Mouse (Mus musculus) hindbrain, postnatal 0 days (tissue): ENCODE results near the gene Rapgef6. TPM values are rescaled to one million over a fixed set of nuclear protein-coding genes. Genes with fewer than 3 reads are reported as not detected.
A peak's percentile ranks its signal among the peaks of the same experiment; 100 is the strongest.

Experiments used
- ATAC-seq: fragments of 200-750 bp; cut with Nextera tagmentation; 2 replicates; pipeline ENCODE4 v1.8.0; 2017; ENCODE audit warnings: mild to moderate bottlenecking, moderate TSS enrichment, moderate library complexity
- DNase-seq: peaks from one replicate; pipeline ENCODE4 v3.0.0-alpha.2; 2015; ENCODE audit warnings: low spot score
- H3K27ac ChIP-seq: fragments of 300-500 bp; sonication (generic); 2 replicates; pipeline ENCODE4 v1.5.1; 2014; ENCODE audit warnings: mild to moderate bottlenecking
- H3K27me3 ChIP-seq: fragments of 300-500 bp; sonication (generic); 2 replicates; pipeline ENCODE4 v1.6.1; 2014; ENCODE audit warnings: low read length, mixed read lengths; ENCODE audit not compliant: insufficient read depth
- H3K36me3 ChIP-seq: fragments of 300-500 bp; sonication (generic); 2 replicates; pipeline ENCODE4 v1.6.1; 2014; ENCODE audit warnings: low read length, mixed read lengths; ENCODE audit not compliant: insufficient read depth
- H3K4me1 ChIP-seq: fragments of 300-500 bp; sonication (generic); 2 replicates; pipeline ENCODE4 v1.6.1; 2014; ENCODE audit warnings: antibody characterized with exemption, low read length, mixed read lengths; ENCODE audit not compliant: insufficient read depth
- H3K4me2 ChIP-seq: fragments of 300-500 bp; sonication (generic); 2 replicates; pipeline ENCODE4 v1.6.1; 2014; ENCODE audit warnings: low read depth, mild to moderate bottlenecking, low read length, moderate library complexity, mixed read lengths
- H3K4me3 ChIP-seq: fragments of 300-500 bp; sonication (generic); 2 replicates; pipeline ENCODE4 v1.5.1; 2014; ENCODE audit warnings: low read length
- H3K9ac ChIP-seq: fragments of 300-500 bp; sonication (generic); replicated peaks from 2 replicates; pipeline ENCODE4 v1.6.1; 2014; ENCODE audit warnings: mild to moderate bottlenecking, low read length, moderate library complexity, mixed read lengths
- H3K9me3 ChIP-seq: fragments of 300-500 bp; sonication (generic); 2 replicates; pipeline ENCODE4 v1.6.1; 2016; ENCODE audit warnings: low read length, mixed read lengths
- CTCF ChIP-seq: IDR thresholded peaks from 2 replicates; pipeline ENCODE4 v1.5.1; 2016; ENCODE audit warnings: antibody characterized with exemption, control low read depth, low read depth
- WGBS: fragments of 180-500 bp; shearing (Covaris S2); extraction: QIAGEN DNeasy Blood & Tissue Kit; methylation state at CpG from one replicate; pipeline ENCODE4 v1.1.7; 2014; 5-methylcytosine and 5-hydroxymethylcytosine counted together
- polyA plus RNA-seq: library from polyadenylated mRNA; unstranded; fragments of >200 nt; fragmentation: Nextera tagmentation; extraction: Ambion mirVana; gene quantifications from 2 replicates; pipeline ENCODE4 v1.2.1, GENCODE M21; 2015
- total RNA-seq: library from RNA; depleted of rRNA; stranded (reverse); fragments of >200 nt; gene quantifications from 2 replicates; pipeline ENCODE4 v1.2.3, GENCODE M21; 2014

The Rapgef6 gene
- total and polyA plus RNA-seq, 2 experiments from 2014 or later = 31.6 to 47.9 TPM

GRCm38 (mm10) chr11:54502546-54503245 lies 20.0 kb upstream of the Rapgef6 start:
- Histone ChIP-seq H3K4me3 (no peak overlapping the region), H3K27ac (no peak overlapping the region), H3K27me3 (no peaks in the 10 kb centered on the region), H3K4me2 (no peak overlapping the region), H3K4me1 (no peaks in the 10 kb centered on the region), H3K9ac (no peak overlapping the region), H3K36me3 (peaks cover 18% of the 10 kb centered on the region), H3K9me3 (no peaks in the 10 kb centered on the region)
- 91% methylated on average over 4 of the region's 4 CpGs for WGBS
- ATAC-seq (no peak), DNase-seq (no peak)
- no peak for TF ChIP-seq CTCF

GRCm38 (mm10) chr11:54513584-54513983 lies 9.1 kb upstream of the Rapgef6 start:
- Histone ChIP-seq H3K9ac (no peak overlapping the region), H3K4me2 (no peak overlapping the region), H3K27me3 (no peaks in the 10 kb centered on the region), H3K9me3 (no peaks in the 10 kb centered on the region), H3K36me3 (peaks cover 5% of the 10 kb centered on the region; the same call in 1 of the 2 replicates), H3K27ac (no peak overlapping the region), H3K4me3 (no peak overlapping the region), H3K4me1 (no peaks in the 10 kb centered on the region)
- DNase-seq = no peak
- no peak for ATAC-seq
- no peak for TF ChIP-seq CTCF

GRCm38 (mm10) chr11:54521927-54522528 lies 619 bp upstream of the Rapgef6 start:
- Histone ChIP-seq H3K36me3 (no peaks in the 10 kb centered on the region), H3K9me3 (no peaks in the 10 kb centered on the region), H3K4me1 (peaks cover 3% of the 10 kb centered on the region; the same call in 1 of the 2 replicates), H3K4me2 (peak overlapping the region; percentile 78), H3K27me3 (no peaks in the 10 kb centered on the region), H3K4me3 (peak overlapping the region; percentile 87), H3K9ac (peak overlapping the region; percentile 65), H3K27ac (peak overlapping the region; percentile 89)
- ATAC-seq (no peak), DNase-seq (peak; percentile 8)
- no peak for TF ChIP-seq CTCF
- whole genome bisulfite sequencing = 2% methylated on average over 18 of the region's 18 CpGs

GRCm38 (mm10) chr11:54523431-54524001 lies 869 bp downstream of the Rapgef6 start:
- H3K27ac ChIP-seq = peak overlapping the region; percentile 74; the same call in 1 of the 2 replicates
- H3K4me3 ChIP-seq = peak overlapping the region; percentile 87
- H3K36me3 ChIP-seq = no peaks in the 10 kb centered on the region
- H3K9ac ChIP-seq = peak overlapping the region; percentile 65
- no peak for TF ChIP-seq CTCF
- DNase-seq = no peak
- peak overlapping the region; percentile 83 for H3K4me2 ChIP-seq
- no peaks in the 10 kb centered on the region for H3K27me3 ChIP-seq
- no peaks in the 10 kb centered on the region for H3K9me3 ChIP-seq
- H3K4me1 ChIP-seq = peaks cover 3% of the 10 kb centered on the region; the same call in 1 of the 2 replicates
- WGBS = 16% methylated on average over 10 of the region's 10 CpGs
- no peak for ATAC-seq

GRCm38 (mm10) chr11:54528002-54528401 lies 5.4 kb downstream of the Rapgef6 start:
- WGBS = 87% methylated on average over 2 of the region's 2 CpGs
- Histone ChIP-seq H3K36me3 (no peaks in the 10 kb centered on the region), H3K9ac (no peak overlapping the region), H3K27me3 (no peaks in the 10 kb centered on the region), H3K9me3 (no peaks in the 10 kb centered on the region), H3K27ac (no peak overlapping the region), H3K4me3 (no peak overlapping the region), H3K4me1 (no peaks in the 10 kb centered on the region; the same call in 1 of the 2 replicates), H3K4me2 (no peak overlapping the region)
- TF ChIP-seq CTCF = no peak
- DNase-seq (no peak), ATAC-seq (no peak)

- TF ChIP-seq CTCF = no peak
- ATAC-seq (peak; percentile 45; the same call in 1 of the 2 replicates), DNase-seq (peak; percentile 67)
- no peaks in the 10 kb centered on the region for H3K27me3 ChIP-seq
- H3K4me1 ChIP-seq = no peaks in the 10 kb centered on the region
- 30% methylated on average over 1 of the region's 1 CpGs for WGBS
- H3K4me2 ChIP-seq = no peak overlapping the region
- H3K27ac ChIP-seq = peak overlapping the region; percentile 41; the same call in 1 of the 2 replicates
- no peak overlapping the region for H3K9ac ChIP-seq
- no peaks in the 10 kb centered on the region for H3K9me3 ChIP-seq
- H3K4me3 ChIP-seq = no peak overlapping the region
- no peaks in the 10 kb centered on the region for H3K36me3 ChIP-seq
Measured at GRCm38 (mm10) chr11:54530391-54530790, 7.7 kb downstream of the Rapgef6 start.
